ENCODE assay signal across 7 mouse cellular contexts in the genomic region with DNA sequence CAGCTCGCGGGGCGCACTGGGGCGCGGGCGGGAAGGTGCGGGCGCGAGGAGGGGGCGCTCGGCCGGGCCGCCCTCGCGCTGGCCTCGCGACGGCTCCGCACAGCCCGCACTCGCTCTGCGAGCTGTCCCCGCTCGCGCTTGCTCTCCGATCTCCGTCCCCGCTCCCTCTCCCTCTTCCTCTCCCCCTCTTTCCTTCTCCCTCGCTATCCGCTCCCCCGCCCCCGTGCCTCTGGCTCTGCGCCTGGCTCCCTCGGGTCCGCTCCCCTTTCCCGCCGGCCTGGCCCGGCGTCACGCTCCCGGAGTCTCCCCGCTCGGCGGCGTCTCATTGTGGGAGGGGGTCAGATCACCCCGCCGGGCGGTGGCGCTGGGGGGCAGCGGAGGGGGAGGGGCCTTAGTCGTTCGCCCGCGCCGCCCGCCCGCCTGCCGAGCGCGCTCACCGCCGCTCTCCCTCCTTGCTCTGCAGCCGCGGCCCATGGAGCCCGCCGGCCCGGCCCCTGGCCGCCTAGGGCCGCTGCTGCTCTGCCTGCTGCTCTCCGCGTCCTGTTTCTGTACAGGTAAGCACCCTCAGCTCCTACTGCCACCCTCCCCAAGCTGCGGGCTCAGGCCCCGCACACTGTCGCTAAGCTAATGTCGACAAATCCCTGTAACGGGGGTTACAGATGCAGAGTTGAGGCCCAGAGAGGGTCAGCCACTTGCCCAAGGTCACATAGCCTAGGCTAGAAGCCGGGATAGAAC. TPM values are rescaled to one million over a fixed set of nuclear protein-coding genes. Genes with fewer than 3 reads are reported as not detected.
A peak's percentile ranks its signal among the peaks of the same experiment; 100 is the strongest.
DNase-seq lines count a peak whose midpoint lies in the region; ATAC-seq and TF ChIP-seq lines count a peak whose summit lies in the region.

No protein-coding gene starts in this region.

- no peaks in the 10 kb centered on the region for H3K9me3 ChIP-seq in embryonic facial prominence, embryonic 12.5 days
- H3K9me3 ChIP-seq in limb, embryonic 13.5 days, result no peaks in the 10 kb centered on the region
- H3K9me3 ChIP-seq in midbrain, embryonic 15.5 days, result no peaks in the 10 kb centered on the region
- H3K9me3 ChIP-seq in stomach, embryonic 14.5 days (ENCODE audit: control insufficient read depth, low read depth, low read length), result no peaks in the 10 kb centered on the region

- peak; percentile 60 for TF ChIP-seq POLR2A in heart, adult 2 months (IDR thresholded peaks at IDR 0.05; ENCODE audit: insufficient read depth, low read depth, low read length)

- peak overlapping the region; percentile 69 for H3K4me3 ChIP-seq in embryonic facial prominence, embryonic 12.5 days
- peak overlapping the region; percentile 66 for H3K4me3 ChIP-seq in heart, adult 2 months
- H3K4me3 ChIP-seq in limb, embryonic 13.5 days, result peak overlapping the region; percentile 69
- H3K4me3 ChIP-seq in midbrain, embryonic 15.5 days, result peak overlapping the region; percentile 70
- peak overlapping the region; percentile 73 for H3K4me3 ChIP-seq in stomach, embryonic 14.5 days (ENCODE audit: low read depth, low read length)

- peak; percentile 94 for DNase-seq in brain, adult 2 months (ENCODE audit: low read depth, low spot score)
- peak; percentile 90 to 91 for DNase-seq in heart, adult 2 months
- peak; percentile 68 to 77 for DNase-seq in kidney, adult 8-10 months

- no peaks in the 10 kb centered on the region for H3K27me3 ChIP-seq in embryonic facial prominence, embryonic 12.5 days
- no peaks in the 10 kb centered on the region for H3K27me3 ChIP-seq in heart, adult 2 months (ENCODE audit: control insufficient read depth, insufficient read depth, low read length)
- 0 out of 2 replicates have a peak, but pooled peaks cover 8% of the 10 kb centered on the region for H3K27me3 ChIP-seq in limb, embryonic 13.5 days
- no peaks in the 10 kb centered on the region for H3K27me3 ChIP-seq in midbrain, embryonic 15.5 days (replicated peaks)
- no peaks in the 10 kb centered on the region for H3K27me3 ChIP-seq in stomach, embryonic 14.5 days (ENCODE audit: control insufficient read depth, insufficient read depth, low read length)

- no peak for TF ChIP-seq CTCF in heart, adult 2 months (IDR thresholded peaks at IDR 0.05)

- peak overlapping the region; percentile 89 for H3K4me2 ChIP-seq in embryonic facial prominence, embryonic 12.5 days (replicated peaks)
- H3K4me2 ChIP-seq in limb, embryonic 13.5 days (replicated peaks), result peak overlapping the region; percentile 86
- peak overlapping the region; percentile 93 for H3K4me2 ChIP-seq in midbrain, embryonic 15.5 days
- peak overlapping the region; percentile 85 for H3K4me2 ChIP-seq in stomach, embryonic 14.5 days (replicated peaks; ENCODE audit: low read depth, low read length)

- TF ChIP-seq EP300 in heart, adult 2 months (IDR thresholded peaks at IDR 0.05; ENCODE audit: insufficient read depth, low read depth, low read length), result no peak

- peak overlapping the region; percentile 91 for H3K27ac ChIP-seq in embryonic facial prominence, embryonic 12.5 days
- peak overlapping the region; percentile 96 for H3K27ac ChIP-seq in heart, adult 2 months
- H3K27ac ChIP-seq in limb, embryonic 13.5 days, result peak overlapping the region; percentile 87
- peak overlapping the region; percentile 90 for H3K27ac ChIP-seq in midbrain, embryonic 15.5 days
- peak overlapping the region; percentile 90 for H3K27ac ChIP-seq in stomach, embryonic 14.5 days (ENCODE audit: low read length)

- no peaks in the 10 kb centered on the region; the same call in 1 of the 2 replicates for H3K79me2 ChIP-seq in heart, adult 2 months (replicated peaks; ENCODE audit: control insufficient read depth, insufficient read depth, low read length)

- H3K4me1 ChIP-seq in embryonic facial prominence, embryonic 12.5 days, result peaks cover 14% of the 10 kb centered on the region; the same call in 1 of the 2 replicates
- peaks cover 14% of the 10 kb centered on the region for H3K4me1 ChIP-seq in heart, adult 2 months (ENCODE audit: control insufficient read depth, insufficient read depth, low read length)
- peaks cover 25% of the 10 kb centered on the region for H3K4me1 ChIP-seq in limb, embryonic 13.5 days
- H3K4me1 ChIP-seq in midbrain, embryonic 15.5 days, result peaks cover 46% of the 10 kb centered on the region
- H3K4me1 ChIP-seq in stomach, embryonic 14.5 days (ENCODE audit: control insufficient read depth, insufficient read depth, low read length), result peaks cover 13% of the 10 kb centered on the region; the same call in 1 of the 2 replicates

- peak; percentile 87 for ATAC-seq in embryonic facial prominence, embryonic 12.5 days (ENCODE audit: insufficient number of reproducible peaks, insufficient read depth, low FRiP score, low TSS enrichment)
- peak; percentile 85 for ATAC-seq in limb, embryonic 13.5 days (ENCODE audit: low FRiP score, low read depth)
- ATAC-seq in midbrain, embryonic 15.5 days (replicated peaks), result peak; percentile 87
- ATAC-seq in stomach, embryonic 14.5 days (ENCODE audit: insufficient number of reproducible peaks, insufficient read depth, low FRiP score, low read depth), result peak; percentile 68

- no peaks in the 10 kb centered on the region for H3K36me3 ChIP-seq in embryonic facial prominence, embryonic 12.5 days
- H3K36me3 ChIP-seq in heart, adult 2 months (ENCODE audit: control insufficient read depth, insufficient read depth, low read length), result no peaks in the 10 kb centered on the region
- no peaks in the 10 kb centered on the region for H3K36me3 ChIP-seq in limb, embryonic 13.5 days
- H3K36me3 ChIP-seq in midbrain, embryonic 15.5 days (replicated peaks), result no peaks in the 10 kb centered on the region
- no peaks in the 10 kb centered on the region for H3K36me3 ChIP-seq in stomach, embryonic 14.5 days (ENCODE audit: control insufficient read depth, insufficient read depth, low read length)

- intact Hi-C loops in heart, adult 2 months (cut with DNase I), result loop anchor here (2.0 to 10.0 kb wide), 2 partner anchors 91 to 211 kb away; partner anchors contain the start of gene Stk35

- H3K9ac ChIP-seq in embryonic facial prominence, embryonic 12.5 days, result peak overlapping the region; percentile 80
- H3K9ac ChIP-seq in heart, adult 2 months (ENCODE audit: low read depth, low read length), result peak overlapping the region; percentile 89
- peak overlapping the region; percentile 84 for H3K9ac ChIP-seq in limb, embryonic 13.5 days
- peak overlapping the region; percentile 78 for H3K9ac ChIP-seq in midbrain, embryonic 15.5 days
- H3K9ac ChIP-seq in stomach, embryonic 14.5 days (replicated peaks; ENCODE audit: low read depth, low read length), result peak overlapping the region; percentile 81

- WGBS in embryonic facial prominence, embryonic 12.5 days, result under 1% methylated on average over 65 of the region's 77 CpGs
- under 1% methylated on average over 71 of the region's 77 CpGs for WGBS in heart, adult 2 months
- WGBS in limb, embryonic 13.5 days, result 0% methylated on average over 20 of the region's 77 CpGs
- WGBS in midbrain, embryonic 15.5 days, result under 1% methylated on average over 59 of the region's 77 CpGs
- WGBS in stomach, embryonic 14.5 days, result under 1% methylated on average over 57 of the region's 77 CpGs

RNA-seq across cellular contexts. Expression of gene Sirpa, which starts 0.7 kb away (rescaled TPM):
- 23.9 and 24.3 TPM in 2 replicates for polyA plus RNA-seq in embryonic facial prominence, embryonic 12.5 days (2016; fragmentation: Nextera tagmentation; extraction: Ambion mirVana)
- total RNA-seq in heart, adult 2 months (2021), result 10 to 100 TPM; 28.9 to 29.4 TPM
- 28.3 and 32.1 TPM in 2 replicates for polyA plus RNA-seq in heart, adult 2 months (2012; rRNA removed)
- polyA plus RNA-seq in limb, embryonic 13.5 days (2015; fragmentation: Nextera tagmentation; extraction: Ambion mirVana), result 20.1 and 21.2 TPM in 2 replicates
- 39.5 and 40.5 TPM in 2 replicates for polyA plus RNA-seq in midbrain, embryonic 15.5 days (2015; fragmentation: Nextera tagmentation; extraction: Ambion mirVana)
- 27.4 and 30.2 TPM in 2 replicates for polyA plus RNA-seq in stomach, embryonic 14.5 days (2014; fragmentation: Nextera tagmentation; extraction: Ambion mirVana)

RNA-seq across cellular contexts. Expression of gene F830045P16Rik, which starts 56.9 kb away (rescaled TPM):
- not detected in 2 replicates for polyA plus RNA-seq in embryonic facial prominence, embryonic 12.5 days (2016; fragmentation: Nextera tagmentation; extraction: Ambion mirVana)
- total RNA-seq in heart, adult 2 months (2021), result under 1 TPM in 1 of 2 experiments, not detected in 1; 0.23 TPM
- polyA plus RNA-seq in heart, adult 2 months (2012; rRNA removed), result 0.20 TPM in 1 of 2 replicates, not detected in the other
- 0.09 TPM in 2 replicates for polyA plus RNA-seq in limb, embryonic 13.5 days (2015; fragmentation: Nextera tagmentation; extraction: Ambion mirVana)
- not detected in 2 replicates for polyA plus RNA-seq in midbrain, embryonic 15.5 days (2015; fragmentation: Nextera tagmentation; extraction: Ambion mirVana)
- polyA plus RNA-seq in stomach, embryonic 14.5 days (2014; fragmentation: Nextera tagmentation; extraction: Ambion mirVana), result not detected in 2 replicates

Comparison
In these comparisons a context has a peak if more than half of its experiments do, and no peak if none do; other contexts are left out.
1. Peak in every context shown above with its lines: DNase-seq, ATAC-seq, H3K4me3 ChIP-seq and H3K27ac ChIP-seq.